Mouse (Mus musculus): ENCODE data around the gene Socs3. TPM values are rescaled to one million over a fixed set of nuclear protein-coding genes. Genes with fewer than 3 reads are reported as not detected.
A peak's percentile ranks its signal among the peaks of the same experiment; 100 is the strongest.

Socs3 gene
- polyA plus RNA-seq, 1 experiment from 2014 or later, result 15.0 TPM

DNA sequence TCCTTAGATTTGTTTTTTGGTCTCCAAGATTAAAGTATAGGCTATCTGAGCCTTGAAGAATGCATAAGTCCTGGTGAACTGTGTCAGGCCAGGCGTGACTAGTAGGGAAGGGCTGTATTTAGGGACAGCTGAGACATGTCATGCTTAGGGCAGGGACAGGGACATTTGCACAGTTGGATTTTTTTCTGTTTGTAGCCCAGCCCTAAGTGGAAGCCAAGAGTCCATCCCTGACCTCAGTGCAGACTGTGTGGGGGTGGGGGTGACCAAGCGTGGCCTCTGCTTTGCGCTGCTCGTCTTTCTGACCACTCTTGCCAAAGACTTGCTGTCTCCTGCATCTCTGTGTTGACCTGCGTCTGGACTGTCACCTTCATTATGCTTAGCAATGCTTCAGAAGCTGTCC is 34.4 kb upstream of the Socs3 start:
- Histone ChIP-seq H3K4me3 (no peak overlapping the region), H3K27ac (0 out of 2 replicates have a peak overlapping the region, but pooled peaks have one; percentile 14), H3K9ac (no peak overlapping the region), H3K4me2 (no peak overlapping the region), H3K4me1 (peaks cover 26% of the 10 kb centered on the region), H3K9me3 (no peaks in the 10 kb centered on the region), H3K36me3 (peaks cover 79% of the 10 kb centered on the region), H3K27me3 (no peaks in the 10 kb centered on the region)
- WGBS, result 72% methylated on average over 5 of the region's 5 CpGs
- ATAC-seq (ENCODE audit: insufficient number of reproducible peaks, insufficient read depth, low FRiP score, low TSS enrichment, low read depth), result no peak

GRCm38 (mm10) chr11:118003718-118004117 is 33.9 kb upstream of the Socs3 start:
- Histone ChIP-seq H3K4me2 (no peak overlapping the region), H3K9me3 (no peaks in the 10 kb centered on the region), H3K27ac (0 out of 2 replicates have a peak overlapping the region, but pooled peaks have one; percentile 14), H3K36me3 (peaks cover 79% of the 10 kb centered on the region), H3K27me3 (no peaks in the 10 kb centered on the region), H3K4me3 (no peak overlapping the region), H3K4me1 (peaks cover 21% of the 10 kb centered on the region), H3K9ac (0 out of 2 replicates have a peak overlapping the region, but pooled peaks have one; percentile 28)
- no peak for ATAC-seq (ENCODE audit: insufficient number of reproducible peaks, insufficient read depth, low FRiP score, low TSS enrichment, low read depth)
- 62% methylated on average over 5 of the region's 5 CpGs for WGBS

- Histone ChIP-seq H3K9me3 (no peaks in the 10 kb centered on the region), H3K27ac (0 out of 2 replicates have a peak overlapping the region, but pooled peaks have one; percentile 14), H3K9ac (no peak overlapping the region), H3K27me3 (no peaks in the 10 kb centered on the region), H3K36me3 (peaks cover 82% of the 10 kb centered on the region), H3K4me3 (no peak overlapping the region), H3K4me1 (peaks cover 16% of the 10 kb centered on the region), H3K4me2 (no peak overlapping the region)
- WGBS, result 93% methylated on average over 14 of the region's 14 CpGs
- no peak for ATAC-seq (ENCODE audit: insufficient number of reproducible peaks, insufficient read depth, low FRiP score, low TSS enrichment, low read depth)
Measured at GRCm38 (mm10) chr11:118003176-118003575, 33.3 kb upstream of the Socs3 start.

DNA sequence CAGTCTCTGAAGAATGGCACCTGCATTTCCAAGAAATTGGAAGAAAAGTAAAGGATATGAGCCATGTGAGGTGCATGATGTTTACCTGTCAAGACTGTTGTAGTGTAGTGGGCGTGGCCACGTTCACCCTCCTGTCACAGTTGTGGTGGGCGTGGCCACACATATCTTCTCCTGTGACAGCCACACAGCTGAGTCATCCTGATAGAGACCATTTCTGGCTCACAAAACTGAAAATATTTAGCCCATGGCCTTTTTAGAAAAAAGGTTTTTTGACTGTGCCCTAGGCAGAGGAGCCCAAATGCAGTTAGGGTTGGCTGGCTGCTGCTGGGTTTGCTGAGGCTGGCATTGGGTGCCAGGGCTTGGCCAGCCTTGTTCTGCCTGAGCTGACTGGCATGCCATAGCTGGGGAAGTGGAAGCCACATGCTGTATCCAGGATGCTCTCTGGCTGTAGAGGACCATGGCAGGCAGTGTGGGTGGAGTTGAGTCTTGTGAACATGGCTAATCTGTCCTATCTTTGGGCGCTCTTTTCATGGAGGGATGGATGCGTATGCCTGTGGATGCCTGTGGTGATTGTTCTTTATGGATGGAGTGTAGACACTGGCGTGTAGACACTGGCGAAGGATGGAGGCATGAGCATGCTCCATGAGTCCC is 30.8 kb upstream of the Socs3 start:
- H3K27me3 ChIP-seq, result no peaks in the 10 kb centered on the region
- no peak overlapping the region for H3K4me2 ChIP-seq
- H3K9me3 ChIP-seq, result no peaks in the 10 kb centered on the region
- no peak overlapping the region for H3K4me3 ChIP-seq
- no peak for ATAC-seq (ENCODE audit: insufficient number of reproducible peaks, insufficient read depth, low FRiP score, low TSS enrichment, low read depth)
- no peak overlapping the region for H3K27ac ChIP-seq
- peaks cover 71% of the 10 kb centered on the region for H3K36me3 ChIP-seq
- no peak overlapping the region for H3K9ac ChIP-seq
- H3K4me1 ChIP-seq, result peaks cover 14% of the 10 kb centered on the region
- WGBS, result 92% methylated on average over 7 of the region's 7 CpGs

DNA sequence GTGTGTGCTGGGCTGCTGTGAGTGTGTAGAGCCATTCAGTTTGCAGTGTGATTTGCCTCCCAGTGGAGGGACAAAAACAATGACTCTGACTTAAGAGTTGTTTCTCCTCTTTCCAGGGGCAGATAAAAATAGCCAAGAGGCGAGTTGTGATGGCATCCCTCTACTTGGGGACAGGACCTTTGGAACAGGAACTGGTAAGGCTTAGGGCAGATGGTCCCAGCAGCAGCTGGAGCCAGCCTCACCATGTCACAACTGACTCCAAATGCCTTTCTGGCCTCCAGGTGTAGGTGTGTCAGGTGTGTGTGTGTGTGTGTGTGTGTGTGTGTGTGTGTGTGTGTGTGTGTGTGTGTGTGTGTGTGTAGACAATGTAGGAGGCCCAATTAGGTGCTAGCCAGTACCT is 30.2 kb upstream of the Socs3 start:
- H3K4me1 ChIP-seq, result peaks cover 20% of the 10 kb centered on the region
- no peaks in the 10 kb centered on the region for H3K27me3 ChIP-seq
- H3K4me3 ChIP-seq, result no peak overlapping the region
- ATAC-seq (ENCODE audit: insufficient number of reproducible peaks, insufficient read depth, low FRiP score, low TSS enrichment, low read depth), result no peak
- no peaks in the 10 kb centered on the region for H3K9me3 ChIP-seq
- H3K27ac ChIP-seq, result no peak overlapping the region
- WGBS, result 57% methylated on average over 1 of the region's 1 CpGs
- peaks cover 64% of the 10 kb centered on the region for H3K36me3 ChIP-seq
- H3K9ac ChIP-seq, result no peak overlapping the region
- H3K4me2 ChIP-seq, result no peak overlapping the region

- Histone ChIP-seq H3K4me2 (no peak overlapping the region), H3K9ac (no peak overlapping the region), H3K27ac (no peak overlapping the region), H3K27me3 (no peaks in the 10 kb centered on the region), H3K9me3 (no peaks in the 10 kb centered on the region), H3K4me1 (peaks cover 26% of the 10 kb centered on the region), H3K4me3 (no peak overlapping the region), H3K36me3 (peaks cover 58% of the 10 kb centered on the region)
- no peak for ATAC-seq (ENCODE audit: insufficient number of reproducible peaks, insufficient read depth, low FRiP score, low TSS enrichment, low read depth)
- WGBS, result 84% methylated on average over 6 of the region's 6 CpGs
Measured at GRCm38 (mm10) chr11:117999260-117999934, 29.6 kb upstream of the Socs3 start.

GRCm38 (mm10) chr11:117998356-117998755 is 28.5 kb upstream of the Socs3 start:
- Histone ChIP-seq H3K4me3 (no peak overlapping the region), H3K4me1 (peaks cover 30% of the 10 kb centered on the region), H3K4me2 (no peak overlapping the region), H3K27ac (no peak overlapping the region), H3K9ac (no peak overlapping the region), H3K36me3 (peaks cover 48% of the 10 kb centered on the region), H3K27me3 (no peaks in the 10 kb centered on the region), H3K9me3 (no peaks in the 10 kb centered on the region)
- 98% methylated on average over 4 of the region's 4 CpGs for WGBS
- ATAC-seq (ENCODE audit: insufficient number of reproducible peaks, insufficient read depth, low FRiP score, low TSS enrichment, low read depth), result no peak

GRCm38 (mm10) chr11:117997085-117997484 is 27.2 kb upstream of the Socs3 start:
- no peak for ATAC-seq (ENCODE audit: insufficient number of reproducible peaks, insufficient read depth, low FRiP score, low TSS enrichment, low read depth)
- Histone ChIP-seq H3K9ac (no peak overlapping the region), H3K27ac (no peak overlapping the region), H3K4me3 (no peak overlapping the region), H3K36me3 (peaks cover 37% of the 10 kb centered on the region), H3K27me3 (no peaks in the 10 kb centered on the region), H3K9me3 (no peaks in the 10 kb centered on the region), H3K4me2 (no peak overlapping the region), H3K4me1 (peaks cover 38% of the 10 kb centered on the region)
- WGBS, result 89% methylated on average over 2 of the region's 2 CpGs

DNA sequence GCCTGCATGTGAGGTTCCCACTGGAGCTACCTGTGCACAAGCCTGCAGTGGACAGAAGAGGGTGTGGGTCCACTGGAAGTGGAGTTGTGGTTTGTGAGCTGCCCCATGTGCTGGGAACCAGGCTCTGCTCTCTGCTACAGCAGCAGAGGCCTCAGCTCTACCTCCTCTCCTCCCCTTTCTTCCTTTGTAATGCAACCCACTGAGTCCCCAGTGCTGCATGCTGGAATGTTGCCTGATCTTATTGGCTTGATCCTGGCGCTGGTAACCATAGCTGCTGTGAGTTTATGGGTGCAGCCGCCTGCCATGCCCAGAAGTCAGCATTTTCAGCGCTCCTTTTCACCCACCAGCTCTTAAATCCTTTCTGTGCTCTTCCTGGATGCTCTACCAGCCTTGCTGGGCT is 26.2 kb upstream of the Socs3 start:
- H3K9me3 ChIP-seq, result no peaks in the 10 kb centered on the region
- H3K4me3 ChIP-seq, result no peak overlapping the region
- 25% methylated on average over 3 of the region's 3 CpGs for WGBS
- no peak for ATAC-seq (ENCODE audit: insufficient number of reproducible peaks, insufficient read depth, low FRiP score, low TSS enrichment, low read depth)
- peak overlapping the region; percentile 32; the same call in 1 of the 2 replicates for H3K9ac ChIP-seq
- H3K27me3 ChIP-seq, result no peaks in the 10 kb centered on the region
- peak overlapping the region; percentile 55 for H3K27ac ChIP-seq
- H3K4me2 ChIP-seq, result no peak overlapping the region
- peaks cover 47% of the 10 kb centered on the region for H3K4me1 ChIP-seq
- H3K36me3 ChIP-seq, result peaks cover 27% of the 10 kb centered on the region

DNA sequence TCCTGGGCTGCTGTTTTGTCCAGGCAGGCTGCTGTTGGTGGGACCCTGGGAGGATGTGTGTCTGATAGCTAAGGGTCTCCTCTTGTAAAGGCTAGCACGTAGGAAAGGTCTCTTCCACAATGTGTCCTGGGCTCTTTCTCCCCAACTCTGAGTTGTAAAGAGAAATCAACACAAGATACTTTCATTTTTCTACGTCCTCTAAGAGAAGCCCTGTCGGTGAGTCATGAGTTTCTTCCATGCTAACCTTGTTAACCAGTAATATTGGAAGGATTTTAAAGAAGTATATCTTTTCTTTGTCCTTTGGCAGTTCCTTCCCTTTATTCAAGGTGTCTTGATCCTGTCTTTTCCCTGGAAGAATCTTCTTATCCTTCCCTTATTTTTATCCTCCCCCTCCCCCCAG is 25.8 kb upstream of the Socs3 start:
- no peak overlapping the region for H3K4me3 ChIP-seq
- H3K27me3 ChIP-seq, result no peaks in the 10 kb centered on the region
- WGBS, result 63% methylated on average over 3 of the region's 3 CpGs
- H3K4me1 ChIP-seq, result peaks cover 49% of the 10 kb centered on the region
- H3K36me3 ChIP-seq, result peaks cover 23% of the 10 kb centered on the region
- H3K9ac ChIP-seq, result 0 out of 2 replicates have a peak overlapping the region, but pooled peaks have one; percentile 32
- H3K27ac ChIP-seq, result peak overlapping the region; percentile 55
- H3K9me3 ChIP-seq, result no peaks in the 10 kb centered on the region
- no peak for ATAC-seq (ENCODE audit: insufficient number of reproducible peaks, insufficient read depth, low FRiP score, low TSS enrichment, low read depth)
- no peak overlapping the region for H3K4me2 ChIP-seq

DNA sequence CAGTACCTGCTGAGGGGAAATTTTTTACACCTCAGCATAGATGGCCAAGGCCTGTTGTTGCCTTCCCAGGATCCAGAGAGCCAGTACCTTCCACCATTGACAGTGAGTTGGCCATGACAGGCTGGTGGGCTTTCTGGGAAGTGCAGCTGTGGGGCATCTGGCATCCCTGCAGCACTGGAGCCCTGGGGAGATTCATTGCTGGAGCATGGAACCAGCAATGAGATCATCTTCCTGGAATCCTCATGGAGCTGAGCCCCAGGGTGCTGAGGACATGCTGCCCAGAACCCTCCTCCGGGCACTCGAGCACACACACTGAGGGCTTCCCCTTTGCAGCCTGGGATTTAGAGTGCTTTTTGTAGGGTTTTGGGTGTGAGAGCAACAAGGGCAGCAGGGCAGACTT is 25.4 kb upstream of the Socs3 start:
- Histone ChIP-seq H3K4me1 (peaks cover 49% of the 10 kb centered on the region), H3K27ac (peak overlapping the region; percentile 39), H3K9ac (0 out of 2 replicates have a peak overlapping the region, but pooled peaks have one; percentile 11), H3K4me3 (no peak overlapping the region), H3K9me3 (no peaks in the 10 kb centered on the region), H3K27me3 (no peaks in the 10 kb centered on the region), H3K36me3 (peaks cover 20% of the 10 kb centered on the region), H3K4me2 (no peak overlapping the region)
- no peak for ATAC-seq (ENCODE audit: insufficient number of reproducible peaks, insufficient read depth, low FRiP score, low TSS enrichment, low read depth)
- 68% methylated on average over 2 of the region's 2 CpGs for WGBS
